Mouse (Mus musculus): ENCODE results near the gene Vegfb. TPM values are rescaled to one million over a fixed set of nuclear protein-coding genes. Genes with fewer than 3 reads are reported as not detected.
A peak's percentile ranks its signal among the peaks of the same experiment; 100 is the strongest.

The Vegfb gene
- total RNA-seq (2021), result 100 to 1,000 TPM; 410 to 431 TPM

- peak; percentile 58 for DNase-seq (ENCODE audit: low spot score)
- intact Hi-C loops (cut with DNase I), result no loop called here
Observed at GRCm38 (mm10) chr19:6987061-6987903, at the start of gene Vegfb. Gene Vegfb, minus strand, starts transcription at chr19:6987651.

GRCm38 (mm10) chr19:7034006-7034405, 46.6 kb upstream of the Vegfb start:
- no peak for DNase-seq (ENCODE audit: low spot score)

GRCm38 (mm10) chr19:7029531-7029930, 42.1 kb upstream of the Vegfb start:
- DNase-seq (ENCODE audit: low spot score), result no peak
- intact Hi-C loops (cut with DNase I), result no loop called here

More at GRCm38 (mm10) chr19:7034006-7034405, 46.6 kb upstream of the Vegfb start:
- intact Hi-C loops (cut with DNase I), result no loop called here

- intact Hi-C loops (cut with DNase I), result loop anchor here (2.0 to 5.0 kb wide), 3 partner anchors 43 to 531 kb away; partner anchors contain the start of genes Catsperz and Plcb3
- DNase-seq (ENCODE audit: low spot score), result no peak
Observed at GRCm38 (mm10) chr19:7020224-7020641, 32.8 kb upstream of the Vegfb start.

- DNase-seq (ENCODE audit: low spot score), result peak; percentile 39
- intact Hi-C loops (cut with DNase I), result no loop called here
Observed at GRCm38 (mm10) chr19:7019191-7019590, 31.7 kb upstream of the Vegfb start, which contains the start of gene Fermt3. Gene Fermt3, minus strand, starts transcription at chr19:7019469.

GRCm38 (mm10) chr19:7018546-7018945, 31.1 kb upstream of the Vegfb start:
- intact Hi-C loops (cut with DNase I), result no loop called here

GRCm38 (mm10) chr19:7017541-7018457, 30.3 kb upstream of the Vegfb start:
- intact Hi-C loops (cut with DNase I), result no loop called here
- no peak for DNase-seq (ENCODE audit: low spot score)

More at GRCm38 (mm10) chr19:7018546-7018945, 31.1 kb upstream of the Vegfb start:
- DNase-seq (ENCODE audit: low spot score), result no peak

- no peak for DNase-seq (ENCODE audit: low spot score)
- intact Hi-C loops (cut with DNase I), result no loop called here
Observed at GRCm38 (mm10) chr19:7014481-7015135, 27.2 kb upstream of the Vegfb start.

- DNase-seq (ENCODE audit: low spot score), result no peak
- intact Hi-C loops (cut with DNase I), result no loop called here
Observed at GRCm38 (mm10) chr19:7013984-7014383, 26.5 kb upstream of the Vegfb start.

- no peak for DNase-seq (ENCODE audit: low spot score)
- intact Hi-C loops (cut with DNase I), result no loop called here
Observed at GRCm38 (mm10) chr19:7012426-7012825, 25.0 kb upstream of the Vegfb start.

GRCm38 (mm10) chr19:7006892-7007593, 19.6 kb upstream of the Vegfb start:
- intact Hi-C loops (cut with DNase I), result no loop called here
- DNase-seq (ENCODE audit: low spot score), result no peak

- intact Hi-C loops (cut with DNase I), result loop anchor here (5.0 kb wide), 1 partner anchor 38 kb away; the partner anchor contains the start of gene Stip1
- DNase-seq (ENCODE audit: low spot score), result no peak
Observed at GRCm38 (mm10) chr19:6999360-7000063, 12.1 kb upstream of the Vegfb start.

- intact Hi-C loops (cut with DNase I), result loop anchor here (5.0 kb wide), 1 partner anchor 39 kb away; the partner anchor contains the start of gene Stip1
- DNase-seq (ENCODE audit: low spot score), result no peak
Observed at GRCm38 (mm10) chr19:6997721-6998290, 10.4 kb upstream of the Vegfb start.

GRCm38 (mm10) chr19:6996006-6996405, 8.6 kb upstream of the Vegfb start, which contains the start of the genes Nudt22 and Trpt1:
Gene Nudt22, minus strand, starts transcription at chr19:6996117.
Gene Trpt1, plus strand, starts transcription at chr19:6996131.
- intact Hi-C loops (cut with DNase I), result loop anchor here (5.0 kb wide), 1 partner anchor 41 kb away; the partner anchor contains the start of gene Stip1
- peak; percentile 79 for DNase-seq (ENCODE audit: low spot score)

- DNase-seq (ENCODE audit: low spot score), result no peak
- intact Hi-C loops (cut with DNase I), result loop anchor here (5.0 kb wide), 1 partner anchor 42 kb away; the partner anchor contains the start of gene Stip1
Observed at GRCm38 (mm10) chr19:6995255-6995991, 8.0 kb upstream of the Vegfb start.

GRCm38 (mm10) chr19:6994489-6994888, 7.0 kb upstream of the Vegfb start:
- intact Hi-C loops (cut with DNase I), result no loop called here
- DNase-seq (ENCODE audit: low spot score), result no peak

- intact Hi-C loops (cut with DNase I), result no loop called here
Observed at GRCm38 (mm10) chr19:6994002-6994401, 6.6 kb upstream of the Vegfb start.

More at GRCm38 (mm10) chr19:6994002-6994401, 6.6 kb upstream of the Vegfb start:
- DNase-seq (ENCODE audit: low spot score), result no peak

Data from heart, postnatal 25 days (tissue).